Mouse (Mus musculus): ENCODE measurements at regions not wholly inside any gene's neighbourhood (a gene's known extent, or its start where the extent isn't known, plus 50 kb on each side); places are given as distances from the start of the nearest gene placed in this dataset.

GRCm38 (mm10) chr16:7555911-7556310, 869.0 kb downstream of the Tmem114 start:
- WGBS: 75% methylated on average over 9 of the region's 9 CpGs
- Histone ChIP-seq H3K9me3 (replicated peaks) (no peaks in the 10 kb centered on the region), H3K27ac (no peak overlapping the region), H3K4me1 (replicated peaks) (no peaks in the 10 kb centered on the region), H3K36me3 (no peaks in the 10 kb centered on the region), H3K4me2 (no peak overlapping the region), H3K27me3 (no peaks in the 10 kb centered on the region), H3K9ac (no peak overlapping the region), H3K4me3 (no peak overlapping the region)
- no peak for ATAC-seq (replicated peaks; ENCODE audit: insufficient number of reproducible peaks, insufficient read depth, low FRiP score, low read depth)

GRCm38 (mm10) chr16:7549568-7549967, 875.4 kb downstream of the Tmem114 start:
- Histone ChIP-seq H3K4me3 (no peak overlapping the region), H3K4me1 (replicated peaks) (no peaks in the 10 kb centered on the region), H3K9ac (no peak overlapping the region), H3K27me3 (no peaks in the 10 kb centered on the region), H3K9me3 (replicated peaks) (no peaks in the 10 kb centered on the region), H3K4me2 (no peak overlapping the region), H3K27ac (no peak overlapping the region), H3K36me3 (no peaks in the 10 kb centered on the region)
- WGBS: 60% methylated on average over 1 of the region's 1 CpGs
- no peak for ATAC-seq (replicated peaks; ENCODE audit: insufficient number of reproducible peaks, insufficient read depth, low FRiP score, low read depth)

DNA sequence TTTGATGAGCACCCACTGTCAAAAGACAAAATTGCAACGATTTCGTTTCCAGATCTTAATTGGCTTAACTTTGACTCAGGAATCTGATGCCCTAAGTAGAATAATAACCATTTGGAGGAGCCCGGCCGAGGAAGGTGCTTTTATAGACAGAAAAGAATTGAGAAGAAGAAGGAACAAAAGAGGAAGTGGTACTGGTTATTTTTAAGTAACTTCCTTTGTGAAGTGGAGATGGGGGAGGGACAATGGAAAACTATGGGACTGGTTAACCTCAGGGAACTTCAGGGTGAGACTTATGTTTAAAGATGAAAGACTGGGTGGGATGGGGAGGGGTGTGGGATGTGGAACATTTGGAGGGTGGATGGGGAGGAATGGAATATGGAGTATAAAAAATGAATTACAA, 880.9 kb downstream of the Tmem114 start:
- 74% methylated on average over 4 of the region's 4 CpGs for WGBS
- Histone ChIP-seq H3K36me3 (no peaks in the 10 kb centered on the region), H3K9me3 (replicated peaks) (no peaks in the 10 kb centered on the region), H3K9ac (no peak overlapping the region), H3K27me3 (no peaks in the 10 kb centered on the region), H3K4me1 (replicated peaks) (no peaks in the 10 kb centered on the region), H3K27ac (no peak overlapping the region), H3K4me2 (no peak overlapping the region), H3K4me3 (no peak overlapping the region)
- no peak for ATAC-seq (replicated peaks; ENCODE audit: insufficient number of reproducible peaks, insufficient read depth, low FRiP score, low read depth)

- H3K36me3 ChIP-seq: no peaks in the 10 kb centered on the region
- ATAC-seq (replicated peaks; ENCODE audit: insufficient number of reproducible peaks, insufficient read depth, low FRiP score, low read depth): no peak
- 79% methylated on average over 2 of the region's 2 CpGs for WGBS
- no peak overlapping the region for H3K9ac ChIP-seq
- H3K27me3 ChIP-seq: no peaks in the 10 kb centered on the region
- H3K4me2 ChIP-seq: no peak overlapping the region
- no peak overlapping the region for H3K4me3 ChIP-seq
- no peak overlapping the region for H3K27ac ChIP-seq
- H3K9me3 ChIP-seq (replicated peaks): no peaks in the 10 kb centered on the region
- no peaks in the 10 kb centered on the region for H3K4me1 ChIP-seq (replicated peaks)
These were observed 895.1 kb downstream of the Tmem114 start for GRCm38 (mm10) chr16:7529811-7530210.

DNA sequence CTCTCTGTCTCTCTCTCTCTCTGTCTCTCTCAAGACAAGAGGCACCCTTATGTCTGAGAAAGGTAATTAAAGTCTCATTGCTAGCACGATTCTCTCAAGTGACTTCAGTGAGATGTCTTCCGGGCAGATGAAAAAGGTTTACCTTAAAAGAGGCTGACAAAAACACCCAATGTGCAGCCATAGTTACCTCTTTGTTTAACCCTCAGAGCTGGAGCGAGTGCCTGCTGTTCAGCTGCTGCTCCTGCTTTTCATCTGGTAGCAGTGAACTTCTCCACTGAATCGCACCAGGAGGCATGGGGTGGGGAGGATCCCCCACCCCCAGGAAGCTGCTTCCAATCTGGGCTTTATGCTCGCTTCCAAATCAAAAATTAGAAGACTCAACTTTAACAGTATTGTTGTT, 896.0 kb downstream of the Tmem114 start:
- Histone ChIP-seq H3K36me3 (no peaks in the 10 kb centered on the region), H3K4me3 (no peak overlapping the region), H3K27me3 (no peaks in the 10 kb centered on the region), H3K9ac (no peak overlapping the region), H3K27ac (no peak overlapping the region), H3K4me1 (replicated peaks) (no peaks in the 10 kb centered on the region), H3K4me2 (no peak overlapping the region), H3K9me3 (replicated peaks) (no peaks in the 10 kb centered on the region)
- WGBS: 49% methylated on average over 5 of the region's 5 CpGs
- ATAC-seq (replicated peaks; ENCODE audit: insufficient number of reproducible peaks, insufficient read depth, low FRiP score, low read depth): no peak

GRCm38 (mm10) chr16:7527923-7528776, 896.8 kb downstream of the Tmem114 start:
- Histone ChIP-seq H3K4me1 (replicated peaks) (no peaks in the 10 kb centered on the region), H3K27ac (no peak overlapping the region), H3K9me3 (replicated peaks) (no peaks in the 10 kb centered on the region), H3K4me2 (no peak overlapping the region), H3K27me3 (no peaks in the 10 kb centered on the region), H3K36me3 (no peaks in the 10 kb centered on the region), H3K9ac (no peak overlapping the region), H3K4me3 (no peak overlapping the region)
- 69% methylated on average over 6 of the region's 6 CpGs for WGBS
- ATAC-seq (replicated peaks; ENCODE audit: insufficient number of reproducible peaks, insufficient read depth, low FRiP score, low read depth): no peak

- no peak overlapping the region for H3K9ac ChIP-seq
- no peak overlapping the region for H3K4me2 ChIP-seq
- no peak for ATAC-seq (replicated peaks; ENCODE audit: insufficient number of reproducible peaks, insufficient read depth, low FRiP score, low read depth)
- H3K4me1 ChIP-seq (replicated peaks): no peaks in the 10 kb centered on the region
- WGBS: 60% methylated on average over 2 of the region's 2 CpGs
- H3K4me3 ChIP-seq: no peak overlapping the region
- no peaks in the 10 kb centered on the region for H3K27me3 ChIP-seq
- H3K36me3 ChIP-seq: no peaks in the 10 kb centered on the region
- H3K9me3 ChIP-seq (replicated peaks): peaks cover 33% of the 10 kb centered on the region
- H3K27ac ChIP-seq: no peak overlapping the region
These were observed 906.2 kb downstream of the Tmem114 start for GRCm38 (mm10) chr16:7518711-7519110.

Data from heart, embryonic 15.5 days (tissue).